In the genomic region with DNA sequence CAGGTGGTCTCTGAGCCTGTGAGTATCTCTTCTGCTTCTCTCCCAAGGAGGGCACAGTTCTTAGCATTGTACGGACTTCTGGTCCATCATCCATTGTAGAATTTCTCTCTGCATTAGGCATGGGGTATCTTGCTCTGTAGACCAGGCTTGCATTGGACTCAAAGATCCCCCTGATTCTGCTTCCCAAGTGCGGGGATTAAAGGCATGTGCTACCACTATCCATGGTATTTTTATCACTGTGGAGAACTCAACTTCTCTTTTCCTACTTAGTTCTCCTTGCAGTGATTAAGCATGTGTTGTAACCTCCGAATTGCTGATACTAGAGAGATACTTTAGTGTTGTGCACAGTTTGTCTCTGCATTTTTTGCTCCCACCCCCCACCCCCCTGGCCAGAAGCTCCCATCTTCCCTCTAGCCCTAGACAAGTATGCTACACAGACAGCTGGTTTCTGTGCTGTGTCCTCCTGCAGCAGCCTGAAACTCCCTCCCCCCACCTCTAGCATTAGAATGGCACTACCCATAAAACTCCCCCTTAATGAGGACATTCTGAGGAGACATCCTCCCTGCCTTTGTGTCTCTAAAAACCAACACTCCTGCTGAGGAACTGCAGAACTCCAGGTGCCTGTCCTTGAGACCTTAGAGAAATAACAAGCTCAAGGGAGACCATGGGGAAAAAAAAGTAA, we compare ENCODE assay signal across 16 mouse cellular contexts. TPM values are rescaled to one million over a fixed set of nuclear protein-coding genes. Genes with fewer than 3 reads are reported as not detected.
"Had no signal": no experiment of that assay in that cellular context is flagged by ENCODE, and none has a peak within 500 bp of the region (broad histone marks: within the 10 kb centered on the region; RNA-seq: fewer than 3 reads in every experiment).

No protein-coding gene starts in this region.

- H3K27ac ChIP-seq: kidney, postnatal 0 days; limb, embryonic 13.5 days; liver, embryonic 15.5 days; neural tube, embryonic 13.5 days; stomach, embryonic 15.5 days had no signal

- H3K27me3 ChIP-seq: limb, embryonic 13.5 days; liver, embryonic 15.5 days; midbrain, embryonic 15.5 days; neural tube, embryonic 13.5 days; stomach, embryonic 15.5 days had no signal

- DNase-seq: kidney, adult 11 months; kidney, adult 9 months; kidney, postnatal 36 days; left cerebral cortex, postnatal 4 days; lung, embryonic 14.5 days; lung, postnatal 14 days; right cerebral cortex, postnatal 14 days had no signal

- H3K36me3 ChIP-seq: limb, embryonic 13.5 days; liver, embryonic 15.5 days; midbrain, embryonic 15.5 days; neural tube, embryonic 13.5 days; stomach, embryonic 15.5 days had no signal

RNA-seq across cellular contexts. Expression of a gene that starts 1.2 kb away (rescaled TPM):
- total RNA-seq: left cerebral cortex, postnatal 4 days; liver, adult 2 months; monocyte, adult 5-6 weeks had no signal
- polyA plus RNA-seq: kidney, postnatal 0 days; limb, embryonic 13.5 days; liver, adult 2 months; liver, embryonic 15.5 days; lung, embryonic 14.5 days; midbrain, embryonic 15.5 days; neural tube, embryonic 13.5 days; spleen, adult 2 months; stomach, embryonic 15.5 days had no signal
